Mouse (Mus musculus) liver, embryonic 16.5 days (tissue): ENCODE measurements at regions not wholly inside any gene's neighbourhood (a gene's known extent, or its start where the extent isn't known, plus 50 kb on each side); places are given as distances from the start of the nearest gene placed in this dataset.

ENCODE experiments used
- ATAC-seq: fragments of 200-750 bp; cut with Nextera tagmentation; 2 replicates; pipeline ENCODE4 v1.8.0; 2017; ENCODE audit warnings: low read depth, mild to moderate bottlenecking, moderate number of reproducible peaks, moderate library complexity
- H3K27ac ChIP-seq: fragments of 300-500 bp; sonication (generic); 2 replicates; pipeline ENCODE4 v1.5.1; 2014; ENCODE audit warnings: mild to moderate bottlenecking, low read length
- H3K27me3 ChIP-seq: fragments of 300-500 bp; sonication (generic); 2 replicates; pipeline ENCODE4 v1.6.1; 2014; ENCODE audit warnings: low read depth, low read length, mixed read lengths; ENCODE audit not compliant: control insufficient read depth, insufficient read depth
- H3K36me3 ChIP-seq: fragments of 300-500 bp; sonication (generic); 2 replicates; pipeline ENCODE4 v1.6.1; 2014; ENCODE audit warnings: mild to moderate bottlenecking; ENCODE audit not compliant: control insufficient read depth, insufficient read depth
- H3K4me1 ChIP-seq: fragments of 300-500 bp; sonication (generic); 2 replicates; pipeline ENCODE4 v1.6.1; 2014; ENCODE audit warnings: low read depth, low read length, mixed read lengths; ENCODE audit not compliant: control insufficient read depth
- H3K4me2 ChIP-seq: fragments of 300-500 bp; sonication (generic); 2 replicates; pipeline ENCODE4 v1.6.1; 2014; ENCODE audit warnings: low read depth, low read length, mixed read lengths
- H3K4me3 ChIP-seq: fragments of 300-500 bp; sonication (generic); 2 replicates; pipeline ENCODE4 v1.5.1; 2014; ENCODE audit warnings: low read depth, mild to moderate bottlenecking, low read length
- H3K9ac ChIP-seq: fragments of 300-500 bp; sonication (generic); 2 replicates; pipeline ENCODE4 v1.6.1; 2014; ENCODE audit warnings: low read depth, low read length
- H3K9me3 ChIP-seq: fragments of 300-500 bp; sonication (generic); replicated peaks from 2 replicates; pipeline ENCODE4 v1.6.1; 2016; ENCODE audit warnings: low read length; ENCODE audit not compliant: control insufficient read depth
- WGBS: fragments of 180-500 bp; shearing (Covaris S2); extraction: QIAGEN DNeasy Blood & Tissue Kit; methylation state at CpG from one replicate; pipeline ENCODE4 v1.1.7; 2014; ENCODE audit not compliant: insufficient replicate concordance; 5-methylcytosine and 5-hydroxymethylcytosine counted together

- H3K4me3 ChIP-seq, result no peak overlapping the region
- H3K36me3 ChIP-seq, result no peaks in the 10 kb centered on the region
- H3K27me3 ChIP-seq, result no peaks in the 10 kb centered on the region
- H3K9ac ChIP-seq, result no peak overlapping the region
- no peak overlapping the region for H3K4me2 ChIP-seq
- no peak for ATAC-seq
- no peaks in the 10 kb centered on the region; the same call in 1 of the 2 replicates for H3K9me3 ChIP-seq
- H3K4me1 ChIP-seq, result no peaks in the 10 kb centered on the region
- 30% methylated on average over 6 of the region's 6 CpGs for WGBS
- H3K27ac ChIP-seq, result no peak overlapping the region
Observed at GRCm38 (mm10) chr8:92104561-92104960, 252.9 kb upstream of the Irx5 start.

GRCm38 (mm10) chr8:92102521-92102920 lies 254.9 kb upstream of the Irx5 start:
- no peak overlapping the region for H3K4me3 ChIP-seq
- no peaks in the 10 kb centered on the region; the same call in 1 of the 2 replicates for H3K9me3 ChIP-seq
- H3K27ac ChIP-seq, result no peak overlapping the region
- no peaks in the 10 kb centered on the region for H3K4me1 ChIP-seq
- no peaks in the 10 kb centered on the region for H3K27me3 ChIP-seq
- H3K9ac ChIP-seq, result no peak overlapping the region
- WGBS, result 77% methylated on average over 4 of the region's 4 CpGs
- ATAC-seq, result no peak
- no peak overlapping the region for H3K4me2 ChIP-seq
- no peaks in the 10 kb centered on the region for H3K36me3 ChIP-seq

- H3K4me1 ChIP-seq, result no peaks in the 10 kb centered on the region
- no peaks in the 10 kb centered on the region for H3K9me3 ChIP-seq
- H3K4me3 ChIP-seq, result no peak overlapping the region
- H3K4me2 ChIP-seq, result no peak overlapping the region
- no peaks in the 10 kb centered on the region for H3K36me3 ChIP-seq
- no peak overlapping the region for H3K27ac ChIP-seq
- H3K9ac ChIP-seq, result no peak overlapping the region
- no peaks in the 10 kb centered on the region for H3K27me3 ChIP-seq
- ATAC-seq, result no peak
- 78% methylated on average over 12 of the region's 12 CpGs for WGBS
Observed at GRCm38 (mm10) chr8:92095276-92095675, 262.1 kb upstream of the Irx5 start.

- Histone ChIP-seq H3K4me2 (no peak overlapping the region), H3K36me3 (no peaks in the 10 kb centered on the region), H3K27ac (no peak overlapping the region), H3K27me3 (no peaks in the 10 kb centered on the region), H3K9me3 (no peaks in the 10 kb centered on the region), H3K4me1 (no peaks in the 10 kb centered on the region), H3K9ac (no peak overlapping the region), H3K4me3 (no peak overlapping the region)
- ATAC-seq, result no peak
- 54% methylated on average over 2 of the region's 2 CpGs for WGBS
Observed at GRCm38 (mm10) chr8:92084124-92084523, 273.3 kb upstream of the Irx5 start.

GRCm38 (mm10) chr8:92081900-92082299 lies 275.5 kb upstream of the Irx5 start:
- Histone ChIP-seq H3K4me1 (no peaks in the 10 kb centered on the region), H3K9me3 (no peaks in the 10 kb centered on the region), H3K27ac (no peak overlapping the region), H3K9ac (no peak overlapping the region), H3K36me3 (no peaks in the 10 kb centered on the region), H3K4me3 (no peak overlapping the region), H3K27me3 (no peaks in the 10 kb centered on the region), H3K4me2 (no peak overlapping the region)
- ATAC-seq, result no peak
- WGBS, result 69% methylated on average over 6 of the region's 6 CpGs

GRCm38 (mm10) chr8:92080852-92081251 lies 276.6 kb upstream of the Irx5 start:
- Histone ChIP-seq H3K27ac (no peak overlapping the region), H3K4me1 (no peaks in the 10 kb centered on the region), H3K4me3 (no peak overlapping the region), H3K36me3 (no peaks in the 10 kb centered on the region), H3K4me2 (no peak overlapping the region), H3K9me3 (no peaks in the 10 kb centered on the region), H3K9ac (no peak overlapping the region), H3K27me3 (no peaks in the 10 kb centered on the region)
- 62% methylated on average over 8 of the region's 8 CpGs for WGBS
- ATAC-seq, result no peak

GRCm38 (mm10) chr8:92077611-92078010 lies 275.7 kb upstream of the Irx3 start:
- Histone ChIP-seq H3K36me3 (no peaks in the 10 kb centered on the region), H3K4me2 (no peak overlapping the region), H3K9ac (no peak overlapping the region), H3K4me1 (no peaks in the 10 kb centered on the region), H3K27ac (no peak overlapping the region), H3K27me3 (no peaks in the 10 kb centered on the region), H3K9me3 (no peaks in the 10 kb centered on the region), H3K4me3 (no peak overlapping the region)
- 52% methylated on average over 7 of the region's 7 CpGs for WGBS
- no peak for ATAC-seq

GRCm38 (mm10) chr8:92072254-92072615 lies 270.4 kb upstream of the Irx3 start:
- Histone ChIP-seq H3K27ac (no peak overlapping the region), H3K4me3 (no peak overlapping the region), H3K36me3 (no peaks in the 10 kb centered on the region), H3K4me1 (no peaks in the 10 kb centered on the region), H3K9ac (no peak overlapping the region), H3K27me3 (peaks cover 16% of the 10 kb centered on the region), H3K4me2 (no peak overlapping the region), H3K9me3 (no peaks in the 10 kb centered on the region)
- WGBS, result 20% methylated on average over 6 of the region's 6 CpGs
- ATAC-seq, result no peak

GRCm38 (mm10) chr8:92071305-92072253 lies 269.7 kb upstream of the Irx3 start:
- Histone ChIP-seq H3K9ac (no peak overlapping the region), H3K4me1 (no peaks in the 10 kb centered on the region), H3K4me3 (no peak overlapping the region), H3K27ac (no peak overlapping the region), H3K4me2 (no peak overlapping the region), H3K36me3 (no peaks in the 10 kb centered on the region), H3K27me3 (peaks cover 16% of the 10 kb centered on the region), H3K9me3 (no peaks in the 10 kb centered on the region)
- ATAC-seq, result no peak
- 50% methylated on average over 21 of the region's 21 CpGs for WGBS
